Mouse (Mus musculus): Measurements from ENCODE around the gene Slc22a5. TPM values are rescaled to one million over a fixed set of nuclear protein-coding genes. Genes with fewer than 3 reads are reported as not detected.
A peak's percentile ranks its signal among the peaks of the same experiment; 100 is the strongest.
"Not testable (repeated sequence)": the region's sequence is repeated elsewhere in the genome, so short reads cannot be mapped to it uniquely, and the experiment has no call there.

Gene Slc22a5
- polyA plus RNA-seq (2015; fragmentation: Nextera tagmentation; extraction: Ambion mirVana) = 40.5 and 40.8 TPM in 2 replicates

GRCm38 (mm10) chr11:53891505-53892451, at the start of gene Slc22a5:
Gene Slc22a5 (minus strand): TSS chr11:53891660.
- Histone ChIP-seq H3K4me2 (replicated peaks; ENCODE audit: low read depth) (peak within 1 kb of the TSS; percentile 85), H3K36me3 (ENCODE audit: control insufficient read depth, insufficient read depth) (peaks cover 1% of the 10 kb centered on the region; the same call in 1 of the 2 replicates), H3K27ac (ENCODE audit: low read depth, low read length) (peak within 1 kb of the TSS; percentile 83), H3K27me3 (replicated peaks; ENCODE audit: control insufficient read depth, insufficient read depth, low read length) (no peaks in the 10 kb centered on the region), H3K9me3 (ENCODE audit: control insufficient read depth) (no peaks in the 10 kb centered on the region), H3K9ac (ENCODE audit: low read depth, low read length) (peak within 1 kb of the TSS; percentile 74), H3K4me3 (ENCODE audit: low read depth, low read length) (peak within 1 kb of the TSS; percentile 61), H3K4me1 (replicated peaks; ENCODE audit: control insufficient read depth, insufficient read depth, low read length) (0 out of 2 replicates have a peak, but pooled peaks cover 7% of the 10 kb centered on the region)
- peak; percentile 43 for TF ChIP-seq CTCF (IDR thresholded peaks at IDR 0.05; ENCODE audit: low read depth)
- WGBS = 4% methylated on average over 62 of the region's 63 CpGs
- ATAC-seq = peak; percentile 98

- H3K27ac ChIP-seq (ENCODE audit: low read depth, low read length); H3K4me2 ChIP-seq (replicated peaks; ENCODE audit: low read depth); H3K9ac ChIP-seq (ENCODE audit: low read depth, low read length); H3K36me3 ChIP-seq (ENCODE audit: control insufficient read depth, insufficient read depth); H3K4me1 ChIP-seq (replicated peaks; ENCODE audit: control insufficient read depth, insufficient read depth, low read length); H3K9me3 ChIP-seq (ENCODE audit: control insufficient read depth); H3K4me3 ChIP-seq (ENCODE audit: low read depth, low read length); H3K27me3 ChIP-seq (replicated peaks; ENCODE audit: control insufficient read depth, insufficient read depth, low read length): not testable (repeated sequence)
- ATAC-seq = peak; percentile 17; the same call in 1 of the 2 replicates
- 68% methylated on average over 4 of the region's 4 CpGs for WGBS
Measured at GRCm38 (mm10) chr11:53931944-53932318, 40.5 kb upstream of the Slc22a5 start.

- H3K4me3 ChIP-seq (ENCODE audit: low read depth, low read length) = no peak overlapping the region
- 22% methylated on average over 17 of the region's 17 CpGs for WGBS
- peak overlapping the region; percentile 37; the same call in 1 of the 2 replicates for H3K27ac ChIP-seq (ENCODE audit: low read depth, low read length)
- no peaks in the 10 kb centered on the region for H3K36me3 ChIP-seq (ENCODE audit: control insufficient read depth, insufficient read depth)
- peak overlapping the region; percentile 9; the same call in 1 of the 2 replicates for H3K4me2 ChIP-seq (replicated peaks; ENCODE audit: low read depth)
- ATAC-seq = peak; percentile 81
- no peaks in the 10 kb centered on the region for H3K27me3 ChIP-seq (replicated peaks; ENCODE audit: control insufficient read depth, insufficient read depth, low read length)
- no peaks in the 10 kb centered on the region for H3K9me3 ChIP-seq (ENCODE audit: control insufficient read depth)
- H3K4me1 ChIP-seq (replicated peaks; ENCODE audit: control insufficient read depth, insufficient read depth, low read length) = no peaks in the 10 kb centered on the region
- TF ChIP-seq CTCF (IDR thresholded peaks at IDR 0.05; ENCODE audit: low read depth) = peak; percentile 84
- H3K9ac ChIP-seq (ENCODE audit: low read depth, low read length) = no peak overlapping the region
Measured at GRCm38 (mm10) chr11:53931091-53931943, 39.9 kb upstream of the Slc22a5 start.

- H3K4me1 ChIP-seq (replicated peaks; ENCODE audit: control insufficient read depth, insufficient read depth, low read length) = no peaks in the 10 kb centered on the region
- peak overlapping the region; percentile 35; the same call in 1 of the 2 replicates for H3K27ac ChIP-seq (ENCODE audit: low read depth, low read length)
- peak; percentile 63 for ATAC-seq
- no peaks in the 10 kb centered on the region for H3K9me3 ChIP-seq (ENCODE audit: control insufficient read depth)
- WGBS = 61% methylated on average over 3 of the region's 3 CpGs
- H3K4me2 ChIP-seq (replicated peaks; ENCODE audit: low read depth) = no peak overlapping the region
- TF ChIP-seq CTCF (IDR thresholded peaks at IDR 0.05; ENCODE audit: low read depth) = no peak
- H3K9ac ChIP-seq (ENCODE audit: low read depth, low read length) = no peak overlapping the region
- H3K27me3 ChIP-seq (replicated peaks; ENCODE audit: control insufficient read depth, insufficient read depth, low read length) = no peaks in the 10 kb centered on the region
- H3K4me3 ChIP-seq (ENCODE audit: low read depth, low read length) = no peak overlapping the region
- no peaks in the 10 kb centered on the region for H3K36me3 ChIP-seq (ENCODE audit: control insufficient read depth, insufficient read depth)
Measured at GRCm38 (mm10) chr11:53929741-53930140, 38.3 kb upstream of the Slc22a5 start.

GRCm38 (mm10) chr11:53928585-53928984, 37.1 kb upstream of the Slc22a5 start:
- Histone ChIP-seq H3K36me3 (ENCODE audit: control insufficient read depth, insufficient read depth) (no peaks in the 10 kb centered on the region), H3K4me2 (replicated peaks; ENCODE audit: low read depth) (no peak overlapping the region), H3K27me3 (replicated peaks; ENCODE audit: control insufficient read depth, insufficient read depth, low read length) (no peaks in the 10 kb centered on the region), H3K27ac (ENCODE audit: low read depth, low read length) (no peak overlapping the region), H3K9ac (ENCODE audit: low read depth, low read length) (no peak overlapping the region), H3K4me1 (replicated peaks; ENCODE audit: control insufficient read depth, insufficient read depth, low read length) (no peaks in the 10 kb centered on the region), H3K4me3 (ENCODE audit: low read depth, low read length) (no peak overlapping the region), H3K9me3 (ENCODE audit: control insufficient read depth) (no peaks in the 10 kb centered on the region)
- 84% methylated on average over 3 of the region's 3 CpGs for WGBS
- no peak for TF ChIP-seq CTCF (IDR thresholded peaks at IDR 0.05; ENCODE audit: low read depth)
- no peak for ATAC-seq

GRCm38 (mm10) chr11:53926303-53926702, 34.8 kb upstream of the Slc22a5 start:
- H3K4me3 ChIP-seq (ENCODE audit: low read depth, low read length) = no peak overlapping the region
- H3K27me3 ChIP-seq (replicated peaks; ENCODE audit: control insufficient read depth, insufficient read depth, low read length) = no peaks in the 10 kb centered on the region
- no peak for ATAC-seq
- no peaks in the 10 kb centered on the region for H3K4me1 ChIP-seq (replicated peaks; ENCODE audit: control insufficient read depth, insufficient read depth, low read length)
- no peak for TF ChIP-seq CTCF (IDR thresholded peaks at IDR 0.05; ENCODE audit: low read depth)
- H3K4me2 ChIP-seq (replicated peaks; ENCODE audit: low read depth) = no peak overlapping the region
- no peaks in the 10 kb centered on the region for H3K9me3 ChIP-seq (ENCODE audit: control insufficient read depth)
- 85% methylated on average over 5 of the region's 5 CpGs for WGBS
- H3K27ac ChIP-seq (ENCODE audit: low read depth, low read length) = no peak overlapping the region
- H3K36me3 ChIP-seq (ENCODE audit: control insufficient read depth, insufficient read depth) = no peaks in the 10 kb centered on the region
- no peak overlapping the region for H3K9ac ChIP-seq (ENCODE audit: low read depth, low read length)

Data from intestine, postnatal 0 days (tissue).